Mouse (Mus musculus): Measurements from ENCODE around the gene 1700025G04Rik. TPM values are rescaled to one million over a fixed set of nuclear protein-coding genes. Genes with fewer than 3 reads are reported as not detected.

1700025G04Rik gene
- 10 to 100 TPM; 10.6 to 12.3 TPM for total RNA-seq (2023)

DNA sequence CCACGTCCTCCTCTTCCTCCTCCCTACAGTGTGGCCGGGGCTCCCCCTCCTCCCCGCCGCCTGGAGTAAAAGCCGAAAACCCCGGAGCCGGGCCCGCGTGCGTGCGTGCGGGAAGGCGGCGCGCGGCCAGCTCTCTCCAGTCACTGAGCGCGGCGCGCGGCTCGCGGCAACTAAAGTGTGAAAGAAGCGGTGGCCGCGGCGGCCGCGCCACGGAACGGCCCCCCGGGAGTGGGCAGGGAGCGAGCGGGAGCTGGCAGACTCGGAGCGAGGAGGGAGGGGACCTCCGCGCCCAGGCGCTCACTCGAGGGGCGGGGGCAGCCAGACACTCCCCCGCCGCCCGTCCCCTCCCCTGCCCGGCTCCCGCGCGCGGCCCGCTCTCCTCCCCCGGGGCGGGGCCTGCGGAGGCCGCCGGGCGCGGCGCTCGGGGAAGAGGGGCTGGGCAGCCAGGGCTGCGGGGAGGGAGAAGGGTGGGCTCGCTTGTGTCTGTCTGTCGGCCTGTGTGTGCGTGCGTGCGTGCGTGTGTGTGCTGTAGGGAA, at the start of gene 1700025G04Rik:
TSS of gene 1700025G04Rik (minus strand) at position 108 of the 536 bp plus-strand sequence.

